Mouse (Mus musculus) forebrain, embryonic 10.5 days (tissue): ENCODE data around the gene Fkrp. TPM values are rescaled to one million over a fixed set of nuclear protein-coding genes. Genes with fewer than 3 reads are reported as not detected.
A peak's percentile ranks its signal among the peaks of the same experiment; 100 is the strongest.

Experiments used
- DNase-seq: peaks from one replicate; pipeline ENCODE4 v3.0.0-alpha.2; 2017; ENCODE audit warnings: low spot score; ENCODE audit errors: extremely low spot score
- H3K27ac ChIP-seq: fragments of 300-500 bp; sonication (generic); 2 replicates; pipeline ENCODE4 v1.5.1; 2016; ENCODE audit warnings: mild to moderate bottlenecking
- H3K27me3 ChIP-seq: fragments of 300-500 bp; sonication (generic); 2 replicates; pipeline ENCODE4 v1.6.1; 2016; ENCODE audit warnings: mild to moderate bottlenecking; ENCODE audit not compliant: poor library complexity, severe bottlenecking
- H3K36me3 ChIP-seq: fragments of 300-500 bp; sonication (generic); replicated peaks from 2 replicates; pipeline ENCODE4 v1.6.1; 2016; ENCODE audit warnings: mild to moderate bottlenecking, moderate library complexity
- H3K4me1 ChIP-seq: fragments of 300-500 bp; sonication (generic); 2 replicates; pipeline ENCODE4 v1.6.1; 2016
- H3K4me3 ChIP-seq: fragments of 300-500 bp; sonication (generic); 2 replicates; pipeline ENCODE4 v1.5.1; 2016; ENCODE audit warnings: mild to moderate bottlenecking, moderate library complexity
- H3K9me3 ChIP-seq: fragments of 300-500 bp; sonication (generic); 2 replicates; pipeline ENCODE4 v1.6.1; 2016; ENCODE audit warnings: mild to moderate bottlenecking, moderate library complexity
- WGBS: fragments of 180-500 bp; shearing (Covaris S2); methylation state at CpG from one replicate; pipeline ENCODE4 v1.1.7; 2016; 5-methylcytosine and 5-hydroxymethylcytosine counted together
- polyA plus RNA-seq: library from polyadenylated mRNA; unstranded; fragments of >200 nt; fragmentation: Nextera tagmentation; extraction: Ambion mirVana; gene quantifications from 2 replicates; pipeline ENCODE4 v1.2.1, GENCODE M21; 2016

Gene Fkrp
- 26.3 and 27.2 TPM in 2 replicates for polyA plus RNA-seq

DNA sequence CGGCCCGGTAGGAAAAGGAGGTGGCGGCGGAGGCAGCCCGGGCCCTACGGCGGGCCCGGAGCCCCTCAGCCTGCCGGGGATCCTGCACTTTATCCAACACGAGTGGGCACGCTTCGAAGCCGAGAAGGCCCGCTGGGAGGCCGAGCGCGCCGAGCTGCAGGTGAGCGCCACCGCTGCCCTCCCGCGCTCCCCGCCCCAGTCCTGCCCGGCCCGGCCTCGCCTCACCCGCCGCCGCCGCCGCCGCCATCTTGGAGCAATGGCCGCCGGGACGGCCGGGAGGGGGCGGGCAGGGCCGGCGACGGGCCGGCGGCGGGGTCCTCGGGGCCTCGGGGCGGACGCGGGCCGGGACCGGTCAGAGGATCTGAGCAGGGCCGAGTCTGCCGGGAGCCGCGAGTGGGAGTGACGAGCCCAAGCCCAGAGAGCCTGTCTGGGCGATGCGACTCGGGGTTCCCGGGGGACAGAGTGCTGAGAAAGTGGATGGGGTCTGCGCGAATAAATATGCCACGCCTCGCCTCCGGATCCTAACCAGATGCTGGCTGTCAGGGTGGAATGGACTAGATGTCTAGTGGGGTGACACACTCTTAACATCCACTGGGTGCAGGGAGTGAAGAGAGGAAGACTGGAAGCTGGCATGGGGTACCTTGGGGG lies at the start of gene Fkrp:
Gene Fkrp, minus strand, starts transcription at position 258 of the 648 bp plus-strand sequence.
- H3K36me3 ChIP-seq: peaks cover 36% of the 10 kb centered on the region
- H3K9me3 ChIP-seq: no peaks in the 10 kb centered on the region
- peaks cover 27% of the 10 kb centered on the region for H3K27me3 ChIP-seq
- WGBS: under 1% methylated on average over 64 of the region's 64 CpGs
- H3K27ac ChIP-seq: peak within 1 kb of the TSS; percentile 100
- peak within 1 kb of the TSS; percentile 98 for H3K4me3 ChIP-seq
- DNase-seq: peak; percentile 58
- peaks cover 74% of the 10 kb centered on the region for H3K4me1 ChIP-seq

- Histone ChIP-seq H3K9me3 (no peaks in the 10 kb centered on the region; the same call in 1 of the 2 replicates), H3K36me3 (peaks cover 77% of the 10 kb centered on the region), H3K27ac (no peak overlapping the region), H3K4me1 (no peaks in the 10 kb centered on the region), H3K4me3 (no peak overlapping the region), H3K27me3 (no peaks in the 10 kb centered on the region)
- 40% methylated on average over 5 of the region's 5 CpGs for WGBS
- DNase-seq: peak; percentile 50
Measured at GRCm38 (mm10) chr7:16859902-16860651, 43.5 kb upstream of the Fkrp start.

DNA sequence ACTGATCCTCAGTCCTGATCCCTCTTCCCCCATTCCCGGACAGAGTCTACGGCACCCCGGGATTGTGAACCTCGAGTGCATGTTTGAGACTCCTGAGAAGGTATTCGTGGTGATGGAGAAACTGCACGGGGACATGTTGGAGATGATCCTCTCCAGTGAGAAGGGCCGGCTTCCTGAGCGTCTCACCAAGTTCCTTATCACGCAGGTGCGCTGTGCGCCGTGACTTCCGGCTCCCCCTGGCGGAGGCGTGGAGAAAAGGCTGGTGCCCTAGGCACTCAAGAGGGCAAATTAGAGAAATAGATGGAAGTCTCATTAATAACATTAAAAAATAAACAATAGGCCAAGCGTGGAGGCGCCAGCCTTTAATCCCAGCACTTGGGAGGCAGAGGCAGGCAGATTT lies 41.8 kb upstream of the Fkrp start:
- Histone ChIP-seq H3K36me3 (peaks cover 77% of the 10 kb centered on the region), H3K27ac (no peak overlapping the region), H3K4me1 (no peaks in the 10 kb centered on the region), H3K9me3 (no peaks in the 10 kb centered on the region), H3K27me3 (no peaks in the 10 kb centered on the region), H3K4me3 (no peak overlapping the region)
- WGBS: 20% methylated on average over 17 of the region's 17 CpGs
- DNase-seq: peak; percentile 46

GRCm38 (mm10) chr7:16853302-16853831 lies 36.8 kb upstream of the Fkrp start:
- 88% methylated on average over 14 of the region's 14 CpGs for WGBS
- H3K4me3 ChIP-seq: no peak overlapping the region

DNA sequence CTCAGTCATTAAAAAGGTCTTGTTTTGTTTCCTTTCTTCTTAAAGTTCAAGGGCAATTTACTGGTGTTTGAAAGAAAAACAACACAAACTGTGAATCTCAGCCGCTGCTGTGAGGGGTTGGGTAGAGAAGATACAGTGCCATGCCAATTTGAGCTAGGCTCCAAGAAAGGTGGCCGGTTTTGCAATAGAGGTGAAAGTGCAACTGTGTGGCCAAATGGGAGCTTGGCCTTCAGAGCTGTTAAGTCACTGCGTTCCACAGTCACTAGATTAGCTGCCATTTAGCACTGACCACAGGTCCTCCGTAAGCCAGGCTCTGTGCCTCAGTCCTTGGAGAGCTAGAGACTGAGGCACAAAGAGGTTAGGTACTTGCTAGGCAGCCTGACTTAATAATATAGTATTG lies 35.1 kb upstream of the Fkrp start:
- Histone ChIP-seq H3K4me3 (no peak overlapping the region), H3K9me3 (no peaks in the 10 kb centered on the region), H3K4me1 (peaks cover 6% of the 10 kb centered on the region; the same call in 1 of the 2 replicates), H3K27ac (no peak overlapping the region), H3K36me3 (peaks cover 79% of the 10 kb centered on the region), H3K27me3 (no peaks in the 10 kb centered on the region)
- 94% methylated on average over 4 of the region's 4 CpGs for WGBS
- no peak for DNase-seq

More at GRCm38 (mm10) chr7:16853302-16853831, 36.8 kb upstream of the Fkrp start:
- no peak for DNase-seq
- peaks cover 93% of the 10 kb centered on the region for H3K36me3 ChIP-seq
- peaks cover 6% of the 10 kb centered on the region; the same call in 1 of the 2 replicates for H3K4me1 ChIP-seq
- no peaks in the 10 kb centered on the region for H3K9me3 ChIP-seq
- no peak overlapping the region for H3K27ac ChIP-seq
- H3K27me3 ChIP-seq: no peaks in the 10 kb centered on the region

GRCm38 (mm10) chr7:16848579-16848978 lies 32.0 kb upstream of the Fkrp start:
- H3K4me1 ChIP-seq: peaks cover 30% of the 10 kb centered on the region
- peaks cover 55% of the 10 kb centered on the region for H3K36me3 ChIP-seq
- peaks cover 13% of the 10 kb centered on the region; the same call in 1 of the 2 replicates for H3K27me3 ChIP-seq
- no peak overlapping the region for H3K4me3 ChIP-seq
- no peak overlapping the region for H3K27ac ChIP-seq
- WGBS: 11% methylated on average over 17 of the region's 17 CpGs
- peak; percentile 57 for DNase-seq
- no peaks in the 10 kb centered on the region for H3K9me3 ChIP-seq

GRCm38 (mm10) chr7:16847507-16847906 lies 31.0 kb upstream of the Fkrp start:
- peaks cover 38% of the 10 kb centered on the region for H3K4me1 ChIP-seq

GRCm38 (mm10) chr7:16846775-16847174 lies 30.2 kb upstream of the Fkrp start:
- no peak for DNase-seq
- H3K4me3 ChIP-seq: no peak overlapping the region
- no peak overlapping the region for H3K27ac ChIP-seq
- no peaks in the 10 kb centered on the region for H3K9me3 ChIP-seq
- peaks cover 13% of the 10 kb centered on the region; the same call in 1 of the 2 replicates for H3K27me3 ChIP-seq
- peaks cover 45% of the 10 kb centered on the region for H3K4me1 ChIP-seq
- peaks cover 46% of the 10 kb centered on the region for H3K36me3 ChIP-seq
- 95% methylated on average over 5 of the region's 5 CpGs for WGBS

More at GRCm38 (mm10) chr7:16847507-16847906, 31.0 kb upstream of the Fkrp start:
- DNase-seq: no peak
- H3K9me3 ChIP-seq: no peaks in the 10 kb centered on the region
- 87% methylated on average over 19 of the region's 19 CpGs for WGBS
- H3K4me3 ChIP-seq: no peak overlapping the region
- H3K27me3 ChIP-seq: peaks cover 13% of the 10 kb centered on the region; the same call in 1 of the 2 replicates
- H3K27ac ChIP-seq: no peak overlapping the region
- H3K36me3 ChIP-seq: peaks cover 47% of the 10 kb centered on the region

DNA sequence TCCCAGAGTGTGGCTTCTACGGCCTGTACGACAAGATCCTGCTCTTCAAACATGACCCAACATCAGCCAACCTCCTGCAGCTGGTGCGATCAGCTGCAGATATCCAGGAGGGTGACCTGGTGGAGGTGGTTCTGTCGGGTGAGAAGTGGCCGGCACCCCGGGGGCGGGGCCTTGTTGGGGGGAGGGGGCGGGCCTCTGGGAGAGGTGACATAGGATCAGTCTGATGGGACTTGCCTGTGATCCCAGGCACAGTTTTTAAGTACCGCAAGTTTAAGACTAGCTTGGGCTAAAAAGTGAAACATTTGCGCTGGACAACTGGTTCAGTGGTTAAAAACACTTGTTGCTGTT lies 29.3 kb upstream of the Fkrp start:
- Histone ChIP-seq H3K36me3 (peaks cover 48% of the 10 kb centered on the region), H3K27ac (peak overlapping the region; percentile 61; the same call in 1 of the 2 replicates), H3K27me3 (peaks cover 13% of the 10 kb centered on the region; the same call in 1 of the 2 replicates), H3K4me3 (peak overlapping the region; percentile 66), H3K4me1 (peaks cover 52% of the 10 kb centered on the region), H3K9me3 (no peaks in the 10 kb centered on the region)
- no peak for DNase-seq
- 28% methylated on average over 10 of the region's 10 CpGs for WGBS

- no peaks in the 10 kb centered on the region for H3K9me3 ChIP-seq
- WGBS: 35% methylated on average over 14 of the region's 14 CpGs
- peak overlapping the region; percentile 61 for H3K27ac ChIP-seq
- H3K27me3 ChIP-seq: peaks cover 13% of the 10 kb centered on the region; the same call in 1 of the 2 replicates
- H3K4me1 ChIP-seq: peaks cover 52% of the 10 kb centered on the region
- peaks cover 48% of the 10 kb centered on the region for H3K36me3 ChIP-seq
- DNase-seq: no peak
- peak overlapping the region; percentile 66 for H3K4me3 ChIP-seq
Measured at GRCm38 (mm10) chr7:16845072-16845819, 28.7 kb upstream of the Fkrp start.

- Histone ChIP-seq H3K4me1 (peaks cover 52% of the 10 kb centered on the region), H3K9me3 (no peaks in the 10 kb centered on the region), H3K27me3 (peaks cover 13% of the 10 kb centered on the region; the same call in 1 of the 2 replicates), H3K27ac (peak overlapping the region; percentile 61; the same call in 1 of the 2 replicates), H3K4me3 (peak overlapping the region; percentile 66), H3K36me3 (peaks cover 48% of the 10 kb centered on the region)
- no peak for DNase-seq
- 73% methylated on average over 3 of the region's 3 CpGs for WGBS
Measured at GRCm38 (mm10) chr7:16844696-16845071, 28.2 kb upstream of the Fkrp start.

DNA sequence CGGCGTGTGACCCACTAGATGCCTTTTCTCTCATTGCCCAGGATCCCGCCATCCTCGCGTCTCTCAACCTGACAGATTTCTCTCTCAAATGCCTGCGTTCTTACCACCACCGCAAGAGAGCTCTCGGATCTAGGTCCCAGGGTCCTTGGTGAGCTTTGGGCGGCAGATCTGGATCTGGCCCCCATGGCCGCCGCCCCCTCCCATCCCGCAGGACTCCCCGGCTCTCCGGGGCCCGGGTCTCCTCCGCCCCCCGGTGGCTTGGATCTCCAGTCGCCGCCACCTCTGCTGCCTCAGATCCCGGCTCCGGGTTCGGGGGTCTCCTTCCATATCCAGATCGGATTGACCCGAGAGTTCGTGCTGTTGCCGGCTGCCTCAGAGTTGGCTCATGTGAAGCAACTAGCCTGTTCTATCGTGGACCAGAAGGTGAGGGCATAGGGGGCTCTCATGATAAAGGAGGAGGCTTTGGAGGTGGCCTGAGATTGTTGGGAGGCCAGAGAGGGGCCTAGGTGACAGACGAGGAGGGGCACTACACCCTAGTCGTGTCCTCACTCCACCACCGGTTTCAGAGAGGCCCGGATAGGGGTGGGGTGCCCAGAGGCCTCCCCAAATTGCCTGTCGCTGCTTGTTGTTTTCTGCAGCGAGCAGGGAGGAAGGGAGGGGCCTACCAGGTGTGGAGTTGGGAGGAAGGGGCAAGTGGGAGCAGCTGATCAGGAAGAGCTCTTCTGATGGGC lies 27.1 kb upstream of the Fkrp start:
- Histone ChIP-seq H3K4me3 (peak overlapping the region; percentile 66), H3K36me3 (peaks cover 48% of the 10 kb centered on the region), H3K4me1 (peaks cover 48% of the 10 kb centered on the region), H3K27me3 (peaks cover 13% of the 10 kb centered on the region; the same call in 1 of the 2 replicates), H3K27ac (peak overlapping the region; percentile 84), H3K9me3 (no peaks in the 10 kb centered on the region)
- WGBS: 3% methylated on average over 33 of the region's 33 CpGs
- DNase-seq: peak; percentile 31
